Mouse (Mus musculus) olfactory bulb, adult 2 months (tissue): Measurements from ENCODE around the gene Mr1. TPM values are rescaled to one million over a fixed set of nuclear protein-coding genes. Genes with fewer than 3 reads are reported as not detected.

Source experiments
- H3K27ac ChIP-seq: fragments of 200-500 bp; 2 replicates; pipeline ENCODE4 v1.5.1; 2012; ENCODE audit warnings: low read depth, low read length; ENCODE audit not compliant: insufficient read depth
- H3K4me1 ChIP-seq: fragments of 200-500 bp; 2 replicates; pipeline ENCODE4 v1.6.1; 2012; ENCODE audit warnings: low read length; ENCODE audit not compliant: control insufficient read depth, insufficient read depth
- H3K4me3 ChIP-seq: fragments of 200-500 bp; 2 replicates; pipeline ENCODE4 v1.5.1; 2012; ENCODE audit warnings: mild to moderate bottlenecking, low read depth, low read length, moderate library complexity; ENCODE audit not compliant: insufficient read depth
- CTCF ChIP-seq: fragments of 200-500 bp; IDR thresholded peaks from 2 replicates; pipeline ENCODE4 v1.5.1; 2012; ENCODE audit warnings: low read depth, mild to moderate bottlenecking, low read length, moderate library complexity; ENCODE audit not compliant: insufficient read depth
- POLR2A ChIP-seq: fragments of 200-500 bp; IDR thresholded peaks from 2 replicates; pipeline ENCODE4 v1.6.1; 2012; ENCODE audit warnings: mild to moderate bottlenecking, low read depth, low read length, moderate library complexity; ENCODE audit not compliant: insufficient read depth
- whole genome bisulfite sequencing: fragments of 180-500 bp; shearing (Covaris S2); methylation state at CpG from one replicate; pipeline ENCODE4 v1.1.7; 2018; 5-methylcytosine and 5-hydroxymethylcytosine counted together
- polyA plus RNA-seq: library from polyadenylated mRNA; stranded (reverse); fragments of >200 nt; gene quantifications from 2 replicates; pipeline ENCODE4 v1.2.4, GENCODE M21; 2012; ENCODE audit warnings: low replicate concordance; ENCODE audit not compliant: missing spikeins, insufficient read depth, insufficient read length

The Mr1 gene
- polyA plus RNA-seq, 1 experiment, result not detected

GRCm38 (mm10) chr1:155091842-155092800 lies 54.5 kb downstream of the Mr1 start:
- WGBS, result 8% methylated on average over 14 of the region's 14 CpGs
- Histone ChIP-seq H3K27ac (peak overlapping the region; percentile 95), H3K4me3 (no peak overlapping the region), H3K4me1 (peaks cover 36% of the 10 kb centered on the region)
- no peak for TF ChIP-seq CTCF
- no peak for TF ChIP-seq POLR2A

- whole genome bisulfite sequencing, result 25% methylated on average over 7 of the region's 7 CpGs
- no peak for TF ChIP-seq CTCF
- TF ChIP-seq POLR2A, result no peak
- H3K4me1 ChIP-seq, result peaks cover 42% of the 10 kb centered on the region
- no peak overlapping the region for H3K4me3 ChIP-seq
- peak overlapping the region; percentile 95 for H3K27ac ChIP-seq
These were observed 55.2 kb downstream of the Mr1 start for GRCm38 (mm10) chr1:155091374-155091841.

- Histone ChIP-seq H3K4me3 (no peak overlapping the region), H3K4me1 (peaks cover 45% of the 10 kb centered on the region), H3K27ac (no peak overlapping the region)
- TF ChIP-seq POLR2A (no peak), CTCF (no peak)
- 83% methylated on average over 1 of the region's 1 CpGs for WGBS
These were observed 55.9 kb downstream of the Mr1 start for GRCm38 (mm10) chr1:155090736-155091135.

GRCm38 (mm10) chr1:155090327-155090726 lies 56.3 kb downstream of the Mr1 start:
- WGBS, result 92% methylated on average over 7 of the region's 7 CpGs
- Histone ChIP-seq H3K27ac (no peak overlapping the region), H3K4me3 (no peak overlapping the region), H3K4me1 (peaks cover 48% of the 10 kb centered on the region)
- TF ChIP-seq POLR2A (no peak), CTCF (no peak)

GRCm38 (mm10) chr1:155088847-155089603 lies 57.6 kb downstream of the Mr1 start:
- H3K4me3 ChIP-seq, result no peak overlapping the region
- H3K4me1 ChIP-seq, result peaks cover 54% of the 10 kb centered on the region
- WGBS, result 66% methylated on average over 16 of the region's 16 CpGs
- no peak overlapping the region for H3K27ac ChIP-seq
- TF ChIP-seq CTCF, result no peak
- TF ChIP-seq POLR2A, result no peak

GRCm38 (mm10) chr1:155088046-155088445 lies 58.6 kb downstream of the Mr1 start:
- WGBS, result 86% methylated on average over 4 of the region's 4 CpGs
- no peak overlapping the region for H3K4me3 ChIP-seq
- no peak overlapping the region for H3K27ac ChIP-seq
- peaks cover 50% of the 10 kb centered on the region for H3K4me1 ChIP-seq
- TF ChIP-seq CTCF (no peak), POLR2A (no peak)

GRCm38 (mm10) chr1:155086893-155087292 lies 59.7 kb downstream of the Mr1 start:
- H3K4me3 ChIP-seq, result no peak overlapping the region
- WGBS, result 16% methylated on average over 4 of the region's 4 CpGs
- peak overlapping the region; percentile 97 for H3K27ac ChIP-seq
- no peak for TF ChIP-seq CTCF
- TF ChIP-seq POLR2A, result no peak
- H3K4me1 ChIP-seq, result peaks cover 48% of the 10 kb centered on the region

- WGBS, result 10% methylated on average over 7 of the region's 7 CpGs
- no peak overlapping the region for H3K4me3 ChIP-seq
- H3K4me1 ChIP-seq, result peaks cover 45% of the 10 kb centered on the region
- peak overlapping the region; percentile 97 for H3K27ac ChIP-seq
- TF ChIP-seq POLR2A, result no peak
- TF ChIP-seq CTCF, result no peak
These were observed 60.2 kb downstream of the Mr1 start for GRCm38 (mm10) chr1:155086416-155086815.
